Mouse (Mus musculus): Measurements from ENCODE around the gene Pecam1. TPM values are rescaled to one million over a fixed set of nuclear protein-coding genes. Genes with fewer than 3 reads are reported as not detected.
"Not testable (repeated sequence)": the region's sequence is repeated elsewhere in the genome, so short reads cannot be mapped to it uniquely, and the experiment has no call there.

Gene Pecam1
- polyA plus RNA-seq, 1 experiment from 2014 or later: 89.5 TPM

DNA sequence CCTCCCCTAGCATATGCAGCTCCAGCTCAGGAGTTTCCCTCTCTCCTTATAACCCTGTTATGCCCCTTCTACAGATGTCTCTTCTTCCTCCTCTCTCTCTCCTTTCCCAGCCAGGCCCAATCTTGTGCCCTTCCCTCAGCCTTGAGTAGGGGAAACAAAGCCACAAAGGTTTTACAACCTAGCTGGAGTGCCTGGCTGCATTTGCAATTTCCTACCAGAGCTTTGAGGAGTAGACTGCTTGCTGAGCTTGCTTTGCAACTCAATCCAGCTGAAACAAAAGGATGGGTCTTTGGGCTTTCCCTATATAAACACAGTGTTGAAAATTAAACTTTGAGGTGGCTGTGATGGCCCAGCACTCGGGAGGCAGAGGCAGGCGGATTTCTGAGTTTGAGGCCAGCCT, 117.0 kb downstream of the Pecam1 start:
- Histone ChIP-seq H3K4me3 (ENCODE audit: low read depth, low read length) (no peak overlapping the region), H3K9me3 (ENCODE audit: low read depth, low read length) (no peaks in the 10 kb centered on the region), H3K36me3 (ENCODE audit: insufficient read depth) (no peaks in the 10 kb centered on the region), H3K4me1 (ENCODE audit: insufficient read depth) (peaks cover 5% of the 10 kb centered on the region; the same call in 1 of the 2 replicates), H3K4me2 (no peak overlapping the region), H3K27me3 (ENCODE audit: insufficient read depth, low read length) (no peaks in the 10 kb centered on the region), H3K9ac (no peak overlapping the region), H3K27ac (ENCODE audit: low read depth) (no peak overlapping the region)
- no peak for ATAC-seq (ENCODE audit: insufficient read depth)
- TF ChIP-seq CTCF (IDR thresholded peaks at IDR 0.05; ENCODE audit: low read depth): no peak
- WGBS: 83% methylated on average over 2 of the region's 2 CpGs
- no peak for DNase-seq

- peak; percentile 93 for TF ChIP-seq CTCF (IDR thresholded peaks at IDR 0.05; ENCODE audit: low read depth)
- ATAC-seq (ENCODE audit: insufficient read depth) (peak; percentile 65; the same call in 1 of the 2 replicates), DNase-seq (peak; percentile 90)
- no peak overlapping the region for H3K4me3 ChIP-seq (ENCODE audit: low read depth, low read length)
- H3K9ac ChIP-seq: no peak overlapping the region
- WGBS: 20% methylated on average over 6 of the region's 6 CpGs
- no peak overlapping the region for H3K27ac ChIP-seq (ENCODE audit: low read depth)
- H3K9me3 ChIP-seq (ENCODE audit: low read depth, low read length): no peaks in the 10 kb centered on the region
- H3K36me3 ChIP-seq (ENCODE audit: insufficient read depth): no peaks in the 10 kb centered on the region
- no peaks in the 10 kb centered on the region for H3K27me3 ChIP-seq (ENCODE audit: insufficient read depth, low read length)
- no peak overlapping the region for H3K4me2 ChIP-seq
- H3K4me1 ChIP-seq (ENCODE audit: insufficient read depth): no peaks in the 10 kb centered on the region
Observed at GRCm38 (mm10) chr11:106627692-106628091, 122.7 kb downstream of the Pecam1 start.

DNA sequence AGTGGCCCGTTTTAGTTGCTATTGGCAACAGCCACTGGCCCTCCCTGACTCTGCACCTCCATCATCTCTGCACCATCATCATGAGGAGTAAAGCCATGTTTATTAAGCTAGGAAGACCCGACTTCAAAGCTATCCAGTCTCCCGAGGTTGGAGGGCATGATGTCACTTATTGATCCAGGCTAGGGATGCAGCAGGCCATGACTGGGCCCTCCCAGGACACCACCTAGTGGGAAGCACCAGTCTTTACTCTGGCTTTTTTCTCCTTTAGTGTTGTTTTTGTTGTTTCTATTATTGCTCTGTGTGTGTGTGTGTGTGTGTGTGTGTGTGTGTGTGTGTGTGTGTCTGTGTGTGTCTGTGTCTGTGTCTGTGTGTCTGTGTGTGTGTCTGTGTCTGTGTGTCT, 124.9 kb downstream of the Pecam1 start:
- no peak for ATAC-seq (ENCODE audit: insufficient read depth)
- Histone ChIP-seq H3K4me3 (ENCODE audit: low read depth, low read length) (no peak overlapping the region), H3K27ac (ENCODE audit: low read depth) (no peak overlapping the region), H3K4me1 (ENCODE audit: insufficient read depth) (peaks cover 4% of the 10 kb centered on the region; the same call in 1 of the 2 replicates), H3K4me2 (no peak overlapping the region), H3K27me3 (ENCODE audit: insufficient read depth, low read length) (no peaks in the 10 kb centered on the region), H3K9me3 (ENCODE audit: low read depth, low read length) (no peaks in the 10 kb centered on the region), H3K36me3 (ENCODE audit: insufficient read depth) (no peaks in the 10 kb centered on the region), H3K9ac (no peak overlapping the region)
- no peak for DNase-seq
- 40% methylated on average over 3 of the region's 3 CpGs for WGBS
- TF ChIP-seq CTCF (IDR thresholded peaks at IDR 0.05; ENCODE audit: low read depth): no peak; the same call in 1 of the 2 replicates

DNA sequence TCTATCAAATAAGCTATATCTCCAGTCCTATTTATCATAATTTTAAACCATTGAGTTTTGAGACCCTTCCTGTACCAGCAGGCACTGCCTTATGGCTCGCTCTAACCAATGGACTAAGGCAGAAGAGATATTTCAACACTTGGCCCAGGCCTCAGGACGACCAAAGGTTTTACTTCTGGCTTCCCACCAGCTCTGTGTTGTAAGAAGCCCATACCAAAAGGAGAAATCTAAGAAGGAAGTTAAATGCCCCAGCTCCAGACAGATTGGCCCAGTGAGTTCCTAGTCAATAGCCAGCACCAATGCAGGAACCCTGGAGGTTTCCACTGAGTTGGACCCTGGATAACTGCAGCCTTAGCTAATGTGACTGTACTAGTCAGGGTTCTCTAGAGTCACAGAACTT, 126.8 kb downstream of the Pecam1 start:
- WGBS: 72% methylated on average over 2 of the region's 2 CpGs
- H3K4me1 ChIP-seq (ENCODE audit: insufficient read depth): peaks cover 7% of the 10 kb centered on the region; the same call in 1 of the 2 replicates
- H3K27ac ChIP-seq (ENCODE audit: low read depth): no peak overlapping the region
- no peak overlapping the region for H3K4me3 ChIP-seq (ENCODE audit: low read depth, low read length)
- H3K4me2 ChIP-seq: no peak overlapping the region
- no peaks in the 10 kb centered on the region for H3K9me3 ChIP-seq (ENCODE audit: low read depth, low read length)
- H3K27me3 ChIP-seq (ENCODE audit: insufficient read depth, low read length): no peaks in the 10 kb centered on the region
- no peak for TF ChIP-seq CTCF (IDR thresholded peaks at IDR 0.05; ENCODE audit: low read depth)
- no peak overlapping the region for H3K9ac ChIP-seq
- H3K36me3 ChIP-seq (ENCODE audit: insufficient read depth): no peaks in the 10 kb centered on the region
- ATAC-seq (ENCODE audit: insufficient read depth): no peak
- DNase-seq: no peak

DNA sequence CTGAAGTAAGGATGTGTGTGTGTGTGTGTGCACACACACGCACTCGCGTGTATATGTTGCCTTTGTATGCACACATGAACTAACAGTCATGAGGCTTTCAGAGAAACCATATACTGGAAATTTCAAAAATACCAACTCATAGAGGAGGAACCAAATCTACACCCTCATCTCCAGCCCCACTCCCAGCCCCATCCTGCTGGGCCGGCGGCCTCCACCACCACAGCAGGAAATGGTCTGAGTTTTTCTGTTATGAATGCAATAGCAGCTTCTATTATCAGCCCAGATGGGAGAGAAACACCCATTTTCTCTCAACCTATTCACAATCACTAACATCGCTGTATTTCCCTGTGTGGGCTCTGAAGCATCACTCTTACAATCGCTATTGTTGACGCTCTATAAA, 128.4 kb downstream of the Pecam1 start:
- WGBS: 74% methylated on average over 8 of the region's 8 CpGs
- Histone ChIP-seq H3K27ac (ENCODE audit: low read depth) (no peak overlapping the region), H3K4me1 (ENCODE audit: insufficient read depth) (peaks cover 7% of the 10 kb centered on the region; the same call in 1 of the 2 replicates), H3K9ac (no peak overlapping the region), H3K36me3 (ENCODE audit: insufficient read depth) (no peaks in the 10 kb centered on the region), H3K4me3 (ENCODE audit: low read depth, low read length) (no peak overlapping the region), H3K9me3 (ENCODE audit: low read depth, low read length) (no peaks in the 10 kb centered on the region), H3K27me3 (ENCODE audit: insufficient read depth, low read length) (no peaks in the 10 kb centered on the region), H3K4me2 (no peak overlapping the region)
- TF ChIP-seq CTCF (IDR thresholded peaks at IDR 0.05; ENCODE audit: low read depth): no peak
- ATAC-seq (ENCODE audit: insufficient read depth): no peak
- DNase-seq: no peak

DNA sequence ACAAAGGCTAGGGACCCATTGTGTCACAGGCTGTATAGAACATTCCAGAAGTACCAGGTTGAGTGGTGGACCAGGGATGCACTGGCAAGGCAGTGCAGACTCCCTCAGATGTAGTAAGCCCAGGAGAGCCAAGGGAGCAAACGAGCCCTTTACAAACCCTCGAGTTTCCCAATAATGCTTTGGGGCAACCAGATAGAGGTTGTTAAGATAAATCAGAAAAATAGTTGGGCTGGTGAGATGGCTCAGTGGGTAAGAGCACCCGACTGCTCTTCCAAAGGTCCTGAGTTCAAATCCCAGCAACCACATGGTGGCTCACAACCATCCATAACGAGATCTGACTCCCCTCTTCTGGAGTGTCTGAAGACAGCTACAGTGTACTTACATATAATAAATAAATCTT, 131.7 kb downstream of the Pecam1 start:
- not testable (repeated sequence) for DNase-seq; H3K4me2 ChIP-seq; ATAC-seq (ENCODE audit: insufficient read depth); H3K9me3 ChIP-seq (ENCODE audit: low read depth, low read length); H3K36me3 ChIP-seq (ENCODE audit: insufficient read depth); H3K27ac ChIP-seq (ENCODE audit: low read depth); H3K4me3 ChIP-seq (ENCODE audit: low read depth, low read length); H3K4me1 ChIP-seq (ENCODE audit: insufficient read depth); H3K27me3 ChIP-seq (ENCODE audit: insufficient read depth, low read length); H3K9ac ChIP-seq
- 84% methylated on average over 3 of the region's 4 CpGs for WGBS

DNA sequence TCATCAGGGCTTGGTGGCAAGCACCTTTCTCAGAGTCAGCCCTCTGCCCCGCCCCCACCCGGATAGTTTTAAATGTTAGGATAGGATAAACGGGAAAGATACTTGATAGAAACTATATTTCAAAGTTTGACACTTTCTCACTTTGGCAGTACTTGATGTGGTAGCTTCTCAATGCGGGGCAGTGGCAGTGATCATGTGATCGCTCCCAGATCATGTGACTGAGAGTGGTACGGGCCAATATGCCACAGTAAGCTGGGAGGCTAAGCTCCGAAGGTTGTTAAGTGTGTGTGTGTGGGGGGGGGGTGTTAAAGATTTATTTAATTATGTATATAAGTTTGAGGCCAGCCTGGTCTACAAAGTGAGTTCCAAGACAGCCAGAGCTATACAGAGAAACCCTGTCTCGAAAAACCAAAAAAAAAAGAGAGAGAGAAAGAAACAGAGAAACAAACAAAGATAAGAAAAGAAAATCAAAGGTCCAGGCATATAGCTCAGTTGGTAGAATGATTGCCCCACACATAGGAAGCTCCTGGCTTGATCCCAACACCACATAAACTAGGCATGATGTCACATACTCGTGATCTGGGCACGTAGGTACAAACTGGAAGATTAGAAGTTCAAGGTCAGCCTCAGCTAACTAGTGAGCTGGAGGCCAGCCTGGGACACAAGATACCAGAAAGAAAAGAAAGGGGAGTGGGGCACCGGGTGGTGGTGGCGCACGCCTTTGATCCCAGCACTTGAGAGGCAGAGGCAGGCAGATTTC, 132.4 kb downstream of the Pecam1 start:
- WGBS: 75% methylated on average over 13 of the region's 13 CpGs
- ATAC-seq (ENCODE audit: insufficient read depth) (no peak), DNase-seq (no peak)
- Histone ChIP-seq H3K4me1 (ENCODE audit: insufficient read depth) (peaks cover 9% of the 10 kb centered on the region; the same call in 1 of the 2 replicates), H3K36me3 (ENCODE audit: insufficient read depth) (no peaks in the 10 kb centered on the region), H3K27ac (ENCODE audit: low read depth) (no peak overlapping the region), H3K9ac (no peak overlapping the region), H3K4me2 (no peak overlapping the region), H3K9me3 (ENCODE audit: low read depth, low read length) (no peaks in the 10 kb centered on the region), H3K4me3 (ENCODE audit: low read depth, low read length) (no peak overlapping the region), H3K27me3 (ENCODE audit: insufficient read depth, low read length) (no peaks in the 10 kb centered on the region)
- no peak for TF ChIP-seq CTCF (IDR thresholded peaks at IDR 0.05; ENCODE audit: low read depth)

Data from lung, embryonic 14.5 days (tissue).